Mouse (Mus musculus): ENCODE data around the gene Gm20518. TPM values are rescaled to one million over a fixed set of nuclear protein-coding genes. Genes with fewer than 3 reads are reported as not detected.

Gm20518 gene
- not detected for polyA plus RNA-seq (2014; fragmentation: Illumina TruSeq; extraction: RNeasy Lipid Tissue Mini Kit (QIAGEN cat#74804))

DNA sequence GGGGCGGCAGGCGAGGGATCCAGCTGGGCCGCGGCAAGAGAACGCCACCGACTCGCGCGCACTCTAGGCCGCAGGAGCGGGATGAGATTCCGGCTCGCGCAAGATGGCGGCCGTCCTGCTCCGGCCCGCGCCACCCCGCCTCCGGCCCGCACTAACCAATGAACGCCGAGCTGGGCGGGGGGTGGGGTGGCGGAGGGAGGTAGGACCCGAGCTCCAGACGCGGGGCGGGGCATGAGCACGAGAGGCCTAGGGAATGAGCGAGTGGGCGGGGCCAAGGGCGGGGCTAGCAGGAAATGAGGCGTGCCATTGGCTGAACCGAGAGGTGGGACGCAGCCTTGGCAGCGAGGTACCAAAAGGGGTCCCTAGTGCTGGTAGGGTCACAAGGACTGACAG is at the start of gene Gm20518:
Gene Gm20518 (minus strand): TSS at position 105 of the 393 bp plus-strand sequence.

DNA sequence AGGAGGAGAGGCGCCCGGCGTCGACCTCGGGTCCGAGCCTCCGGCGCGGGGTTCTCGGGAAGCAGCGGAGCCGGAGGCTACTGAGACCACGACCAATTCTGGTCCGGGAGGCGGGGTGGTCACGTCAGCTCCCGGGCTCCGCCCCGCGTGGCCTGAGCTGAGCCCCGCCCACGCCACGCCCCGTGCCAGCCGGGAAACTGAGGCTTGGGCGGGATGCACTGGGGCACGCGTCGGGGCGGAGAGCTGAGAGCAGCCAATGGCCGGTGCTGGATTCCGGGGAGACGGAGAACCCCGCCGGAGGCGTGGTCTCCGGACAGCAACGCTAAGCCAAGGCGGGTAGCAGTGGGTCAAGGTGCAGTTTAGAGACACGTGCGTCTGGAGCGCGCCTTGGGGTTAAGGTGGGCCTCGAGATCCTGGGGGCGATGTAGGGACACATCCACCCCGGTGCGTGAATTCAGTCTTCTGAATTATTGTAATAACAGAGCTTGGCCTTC is 36.7 kb upstream of the Gm20518 start, which contains the start of gene Slc25a1:
Gene Slc25a1 (minus strand): TSS at position 133 of the 494 bp plus-strand sequence.

DNA sequence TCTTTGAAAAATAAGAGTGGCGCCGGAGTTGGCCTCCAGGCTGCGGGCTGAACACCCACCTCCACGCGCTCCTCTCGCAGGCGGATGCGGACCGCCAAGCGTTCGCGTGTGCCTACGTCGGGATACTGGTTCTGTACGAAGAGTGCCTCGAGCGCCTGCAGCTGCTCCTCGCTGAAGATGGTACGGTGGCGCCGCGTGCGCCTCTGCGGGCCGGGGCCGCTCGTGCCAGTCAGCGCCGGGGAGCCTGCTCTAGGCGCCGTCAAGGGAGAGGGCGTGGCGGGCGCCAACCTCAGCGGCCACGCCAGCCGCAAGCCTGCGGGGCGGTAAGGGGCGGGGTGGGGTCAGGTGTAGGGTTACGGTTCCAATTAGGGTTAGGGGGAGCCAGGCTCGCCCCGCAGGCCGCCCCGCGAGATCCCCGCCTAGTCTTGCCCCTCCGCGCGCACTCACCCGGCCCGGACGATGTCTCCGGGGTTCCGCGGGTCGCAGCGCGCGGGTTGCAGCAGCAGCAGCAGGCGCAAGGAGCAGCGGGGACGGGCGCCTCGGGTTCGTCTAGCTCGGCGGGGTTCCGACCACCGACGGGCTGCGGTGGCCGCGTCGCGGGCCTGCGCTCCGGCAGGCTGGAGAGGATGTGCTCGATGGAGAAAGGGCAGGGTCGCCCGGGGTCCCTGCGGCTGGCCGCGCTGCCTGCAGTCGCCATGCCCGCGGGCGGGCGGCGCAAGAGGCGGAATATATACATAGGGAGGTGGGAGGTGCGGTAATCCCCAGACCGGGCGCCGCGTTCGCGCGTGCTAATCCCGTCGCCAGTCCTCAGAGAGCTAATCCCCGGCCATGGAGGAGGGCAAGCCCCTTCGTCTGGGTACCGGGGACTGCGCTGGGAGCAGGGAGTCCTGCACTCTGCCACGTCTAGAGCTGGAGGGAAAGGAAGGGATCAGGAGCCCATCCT is 23.1 kb upstream of the Gm20518 start, which contains the start of gene Gsc2:
Gene Gsc2 (minus strand): TSS at position 753 of the 943 bp plus-strand sequence.

DNA sequence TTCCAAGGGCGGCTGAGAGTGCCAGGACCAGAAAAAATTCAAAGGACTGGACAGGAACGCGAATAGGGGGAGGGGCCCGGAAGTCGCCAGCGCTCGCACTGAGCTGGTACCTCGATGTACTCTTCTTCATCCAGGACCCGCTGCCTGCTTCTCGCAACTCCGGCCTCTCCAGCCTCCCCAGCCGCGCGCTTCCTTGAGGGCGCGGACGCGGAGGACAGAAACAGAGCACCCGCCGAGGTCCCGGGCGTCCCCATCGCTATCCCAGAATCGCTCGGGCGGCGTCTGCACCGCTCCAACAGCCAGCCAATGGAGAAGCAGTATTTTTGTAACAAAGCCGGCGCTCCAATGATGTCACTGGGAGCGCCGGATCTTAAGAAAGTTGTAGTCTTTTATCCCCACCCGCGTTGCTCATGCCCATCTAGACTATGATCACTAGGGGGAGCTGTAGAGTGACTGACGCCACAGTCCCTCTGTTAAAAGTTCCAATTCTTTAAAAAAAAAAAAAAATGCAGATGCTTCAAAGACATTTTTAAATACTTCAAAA is 19.7 kb upstream of the Gm20518 start, which contains the start of gene Ess2:
Gene Ess2 (minus strand): TSS at position 297 of the 544 bp plus-strand sequence.

DNA sequence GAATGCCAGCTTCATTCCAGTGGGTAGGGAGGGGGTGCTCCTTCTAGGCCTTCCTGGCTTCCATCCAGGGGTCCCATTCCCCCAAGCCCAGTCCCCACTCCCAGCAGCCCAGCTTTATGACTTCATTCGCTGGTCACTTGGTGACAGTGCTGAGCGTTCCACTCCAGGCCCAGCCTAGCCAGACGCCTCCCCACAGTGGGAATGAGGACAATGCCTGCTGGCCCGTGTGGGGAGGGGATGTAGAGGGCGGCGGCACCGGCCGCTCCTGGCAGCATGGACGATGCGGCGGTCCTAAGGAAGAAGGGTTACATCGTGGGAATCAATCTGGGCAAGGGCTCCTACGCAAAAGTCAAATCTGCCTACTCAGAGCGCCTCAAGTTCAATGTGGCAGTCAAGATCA is 7.0 kb upstream of the Gm20518 start, which contains the start of the genes Dgcr2 and Tssk2:
Gene Dgcr2 (minus strand): TSS at position 101 of the 400 bp plus-strand sequence.
Gene Tssk2 (plus strand): TSS at position 176 of the 400 bp plus-strand sequence.

DNA sequence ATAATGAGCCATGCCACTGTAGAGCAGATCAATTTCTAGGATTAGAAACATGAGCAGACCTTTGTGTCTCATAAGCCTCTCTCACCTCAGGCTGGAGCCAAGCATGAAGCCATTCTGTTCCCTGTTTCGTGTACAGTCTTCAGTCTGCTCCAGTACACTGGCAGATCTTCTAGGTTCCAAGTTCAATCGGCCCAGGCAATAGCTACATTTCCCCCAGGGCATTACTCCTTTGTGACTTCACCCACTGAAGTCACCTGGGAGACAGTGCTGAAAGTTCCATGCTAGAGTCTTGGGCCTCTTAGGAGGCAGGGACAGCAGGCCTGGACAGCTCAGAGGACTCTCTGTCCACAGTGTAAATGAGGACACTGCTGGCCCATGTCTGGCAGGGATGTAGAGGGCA is 2.5 kb upstream of the Gm20518 start, which contains the start of gene Tssk1:
Gene Tssk1 (plus strand): TSS at position 301 of the 400 bp plus-strand sequence.

DNA sequence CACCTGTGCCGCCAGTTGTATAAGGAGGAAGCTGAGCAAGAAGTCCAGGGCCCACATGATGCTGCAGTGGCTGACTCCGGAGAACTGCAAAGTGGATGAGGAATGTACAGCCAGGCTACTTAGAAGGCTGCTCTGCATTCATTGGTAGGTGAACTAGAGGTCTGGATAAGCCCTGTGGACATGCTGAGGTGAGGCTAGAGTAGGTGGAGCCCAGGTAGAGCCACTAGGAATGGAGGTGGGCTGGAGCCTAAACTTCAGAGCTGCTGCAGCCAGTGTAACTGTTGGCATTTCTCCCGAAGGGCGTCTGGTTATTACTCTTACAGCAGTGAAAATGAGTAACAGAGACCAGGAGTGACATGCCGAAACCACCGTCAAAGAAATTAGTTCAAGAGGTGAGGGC is 53.4 kb downstream of the Gm20518 start, which contains the start of gene Car15:
Gene Car15 (minus strand): TSS at position 314 of the 400 bp plus-strand sequence.

DNA sequence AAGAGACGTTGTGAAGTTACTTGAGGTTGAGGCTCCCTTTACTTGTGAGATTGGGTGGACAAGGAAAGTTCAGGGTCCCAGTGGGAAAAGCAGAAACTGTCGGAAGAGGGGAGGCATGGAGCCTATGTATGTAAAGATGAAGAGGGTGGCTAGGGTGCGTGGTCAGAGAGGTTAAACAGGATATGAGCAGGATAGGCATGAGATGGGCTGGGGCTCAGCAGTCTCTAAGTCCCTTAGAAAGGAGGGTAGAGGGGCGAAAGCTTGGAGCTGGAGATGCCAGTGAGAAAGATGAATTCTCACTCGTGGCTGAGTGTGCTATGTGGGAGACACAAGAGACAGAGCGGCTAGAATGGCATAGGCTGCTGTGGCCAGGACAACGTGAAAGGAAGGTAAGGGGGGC is 58.6 kb downstream of the Gm20518 start, which contains the start of gene B830017H08Rik:
Gene B830017H08Rik (plus strand): TSS at position 301 of the 400 bp plus-strand sequence.

DNA sequence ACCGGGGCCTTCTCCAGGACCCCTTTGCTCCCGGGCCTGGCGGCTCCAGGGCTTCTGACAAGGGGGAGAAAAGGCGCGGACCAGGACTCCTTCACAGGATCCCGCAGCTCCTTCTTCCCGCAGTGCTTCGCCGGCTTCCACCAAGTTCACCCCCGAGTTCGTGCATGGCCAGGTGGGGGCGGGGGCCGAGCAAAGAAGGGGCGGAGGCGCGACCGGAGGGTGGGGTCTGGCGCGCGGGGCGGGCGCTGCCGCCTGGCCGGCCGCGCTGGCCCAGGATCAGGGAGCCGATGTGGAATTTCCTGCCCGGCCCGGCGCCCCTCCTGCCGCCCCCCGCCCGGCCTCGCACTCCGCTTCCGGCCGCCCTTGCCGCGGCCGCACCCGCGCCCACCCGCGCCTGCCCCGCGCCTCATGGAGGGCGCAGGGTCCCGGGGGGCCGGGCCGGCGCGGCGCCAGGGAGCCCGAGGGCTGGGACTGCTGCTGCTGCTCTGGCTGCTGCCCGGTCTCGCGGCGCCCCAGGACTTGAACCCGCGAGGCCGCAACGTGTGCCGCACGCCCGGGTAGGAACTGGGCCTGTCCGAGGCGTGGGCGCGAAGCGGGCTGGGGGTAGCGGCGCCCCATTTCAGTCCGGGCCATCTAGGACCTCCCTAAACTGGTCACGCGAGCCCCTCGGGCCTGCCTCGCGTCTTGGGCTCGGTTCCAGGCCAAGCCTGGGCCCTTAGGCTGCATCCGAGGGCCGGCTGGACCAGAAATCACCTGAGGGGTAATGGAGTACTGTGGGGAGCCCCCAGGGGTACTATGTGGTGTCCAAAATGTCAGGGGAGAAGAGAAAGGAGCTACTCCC is 94.3 kb downstream of the Gm20518 start, which contains the start of gene Scarf2:
Gene Scarf2 (plus strand): TSS at position 312 of the 841 bp plus-strand sequence.

Other genes starting within 250 kb of the Gm20518 start
- 1.3 TPM for gene Ccdc74a, start 245.2 kb downstream of the Gm20518 start, polyA plus RNA-seq (2014; fragmentation: Illumina TruSeq; extraction: RNeasy Lipid Tissue Mini Kit (QIAGEN cat#74804))
- 10.9 TPM for gene Med15, start 158.8 kb downstream of the Gm20518 start, polyA plus RNA-seq (2014; fragmentation: Illumina TruSeq; extraction: RNeasy Lipid Tissue Mini Kit (QIAGEN cat#74804))
- gene Klhl22, start 132.1 kb downstream of the Gm20518 start, polyA plus RNA-seq (2014; fragmentation: Illumina TruSeq; extraction: RNeasy Lipid Tissue Mini Kit (QIAGEN cat#74804)), result 11.0 TPM
- gene Scarf2, start 94.4 kb downstream of the Gm20518 start, polyA plus RNA-seq (2014; fragmentation: Illumina TruSeq; extraction: RNeasy Lipid Tissue Mini Kit (QIAGEN cat#74804)), result 0.14 TPM
- not detected for gene B830017H08Rik, start 58.5 kb downstream of the Gm20518 start, polyA plus RNA-seq (2014; fragmentation: Illumina TruSeq; extraction: RNeasy Lipid Tissue Mini Kit (QIAGEN cat#74804))
- gene Car15, start 53.3 kb downstream of the Gm20518 start, polyA plus RNA-seq (2014; fragmentation: Illumina TruSeq; extraction: RNeasy Lipid Tissue Mini Kit (QIAGEN cat#74804)), result not detected
- not detected for gene Tssk1, start 2.6 kb upstream of the Gm20518 start, polyA plus RNA-seq (2014; fragmentation: Illumina TruSeq; extraction: RNeasy Lipid Tissue Mini Kit (QIAGEN cat#74804))
- 13.3 TPM for gene Dgcr2, start 6.9 kb upstream of the Gm20518 start, polyA plus RNA-seq (2014; fragmentation: Illumina TruSeq; extraction: RNeasy Lipid Tissue Mini Kit (QIAGEN cat#74804))
- gene Tssk2, start 7.0 kb upstream of the Gm20518 start, polyA plus RNA-seq (2014; fragmentation: Illumina TruSeq; extraction: RNeasy Lipid Tissue Mini Kit (QIAGEN cat#74804)), result not detected
- 2.9 TPM for gene Ess2, start 19.7 kb upstream of the Gm20518 start, polyA plus RNA-seq (2014; fragmentation: Illumina TruSeq; extraction: RNeasy Lipid Tissue Mini Kit (QIAGEN cat#74804))
- gene Gsc2, start 23.4 kb upstream of the Gm20518 start, polyA plus RNA-seq (2014; fragmentation: Illumina TruSeq; extraction: RNeasy Lipid Tissue Mini Kit (QIAGEN cat#74804)), result not detected
- gene Slc25a1, start 36.5 kb upstream of the Gm20518 start, polyA plus RNA-seq (2014; fragmentation: Illumina TruSeq; extraction: RNeasy Lipid Tissue Mini Kit (QIAGEN cat#74804)), result 11.5 TPM
- gene Vpreb2, start 88.8 kb upstream of the Gm20518 start, polyA plus RNA-seq (2014; fragmentation: Illumina TruSeq; extraction: RNeasy Lipid Tissue Mini Kit (QIAGEN cat#74804)), result not detected
- gene Dgcr6, start 161.2 kb upstream of the Gm20518 start, polyA plus RNA-seq (2014; fragmentation: Illumina TruSeq; extraction: RNeasy Lipid Tissue Mini Kit (QIAGEN cat#74804)), result 3.3 TPM
- not detected for gene Prodh, start 198.5 kb upstream of the Gm20518 start, polyA plus RNA-seq (2014; fragmentation: Illumina TruSeq; extraction: RNeasy Lipid Tissue Mini Kit (QIAGEN cat#74804))
- gene Rtn4r, start 236.0 kb upstream of the Gm20518 start, polyA plus RNA-seq (2014; fragmentation: Illumina TruSeq; extraction: RNeasy Lipid Tissue Mini Kit (QIAGEN cat#74804)), result not detected

All from ovary, adult 10 weeks (tissue).